Mouse (Mus musculus): ENCODE results near the gene Smarcd2. TPM values are rescaled to one million over a fixed set of nuclear protein-coding genes. Genes with fewer than 3 reads are reported as not detected.
"Not testable (repeated sequence)": the region's sequence is repeated elsewhere in the genome, so short reads cannot be mapped to it uniquely, and the experiment has no call there.

The Smarcd2 gene
- total RNA-seq, 2 experiments from 2014 or later = 20.3 to 22.6 TPM

DNA sequence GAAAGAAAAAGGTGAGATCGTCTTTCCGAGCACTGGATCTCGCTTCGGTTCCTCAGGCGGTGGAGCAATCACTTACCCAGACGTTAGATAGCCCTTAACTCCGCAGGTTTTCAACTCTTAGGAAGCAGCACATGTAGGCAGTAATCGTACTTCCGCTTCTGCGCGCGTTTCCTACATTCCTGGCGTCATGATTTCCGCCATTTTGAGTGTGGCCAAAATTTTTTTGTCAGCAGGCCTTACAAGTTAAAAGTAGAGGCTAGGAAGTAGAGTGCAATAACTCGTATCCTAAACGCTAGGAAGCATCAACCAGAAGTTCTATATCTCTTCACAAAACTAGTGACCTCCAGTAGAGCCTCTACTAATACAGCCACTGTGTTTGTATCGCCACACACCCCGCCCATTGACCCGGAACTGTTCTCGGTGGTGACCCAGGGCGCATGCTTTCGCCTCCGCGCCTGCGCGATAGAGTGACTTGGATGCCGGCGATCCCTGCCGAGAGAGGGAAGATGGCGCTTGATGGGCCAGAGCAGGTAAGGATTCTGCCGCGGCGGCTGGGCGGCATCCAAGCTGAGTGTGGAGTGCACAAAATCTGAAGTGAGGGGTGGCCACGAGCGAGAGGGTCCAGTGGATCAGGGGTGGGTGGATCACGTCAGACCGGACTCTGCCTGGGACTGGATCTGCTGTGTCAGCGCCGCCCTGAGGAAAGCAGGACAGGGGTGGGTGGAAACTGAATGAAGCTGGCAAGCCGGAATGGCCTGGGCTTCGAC, 16.9 kb downstream of the Smarcd2 start, which contains the start of the genes Ftsj3 and Psmc5:
Gene Ftsj3 (minus strand): TSS at position 395 of the 767 bp plus-strand sequence.
Gene Psmc5 (plus strand): TSS at position 470 of the 767 bp plus-strand sequence.
- intact Hi-C loops (cut with DNase I; ENCODE audit: low total_unique reads) = no loop called here
- DNase-seq = peak; percentile 98

DNA sequence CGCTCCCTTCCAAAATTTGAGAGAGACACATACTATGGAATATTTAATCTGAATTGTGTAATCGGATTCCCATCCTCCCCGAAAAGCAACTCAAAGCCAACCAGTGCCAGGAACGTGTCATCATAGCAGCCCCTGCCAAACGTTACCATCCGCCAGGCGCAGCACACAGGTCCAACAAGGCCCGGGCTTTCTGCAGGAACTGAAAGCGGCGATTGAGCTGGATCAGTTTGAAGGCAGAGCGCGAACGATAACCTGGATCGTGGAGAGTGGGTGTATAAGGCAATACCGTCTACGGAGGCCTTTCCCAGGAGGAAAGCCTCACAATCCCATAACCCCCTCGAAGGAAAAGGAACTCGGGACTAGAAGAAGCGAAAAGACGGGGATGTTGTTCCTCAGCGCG, 17.6 kb downstream of the Smarcd2 start:
- no peak for DNase-seq
- intact Hi-C loops (cut with DNase I; ENCODE audit: low total_unique reads) = no loop called here

DNA sequence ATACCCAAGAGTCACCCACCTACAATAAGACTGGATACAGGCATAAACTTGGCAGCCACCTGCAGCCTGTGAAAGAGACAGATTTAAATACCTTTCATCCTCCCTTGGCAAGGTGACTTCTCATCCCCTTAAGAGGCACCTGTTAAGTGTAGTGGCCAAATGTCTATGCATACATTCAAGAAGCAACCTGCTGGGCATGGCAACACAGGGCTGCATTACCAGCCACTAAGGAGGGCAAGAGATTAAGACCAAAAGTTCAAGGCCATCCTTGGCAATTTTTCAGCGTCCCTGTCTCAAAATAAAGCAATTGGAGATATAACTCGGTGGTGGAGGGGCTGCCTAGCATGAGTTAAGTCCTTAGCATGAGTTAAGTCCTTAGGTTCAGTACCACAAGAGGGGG, 18.0 kb downstream of the Smarcd2 start:
- DNase-seq = no peak
- intact Hi-C loops (cut with DNase I; ENCODE audit: low total_unique reads) = loop anchor here (5.0 kb wide), 1 partner anchor 37 kb away; the partner anchor contains the start of genes Ccdc47 and Ddx42

DNA sequence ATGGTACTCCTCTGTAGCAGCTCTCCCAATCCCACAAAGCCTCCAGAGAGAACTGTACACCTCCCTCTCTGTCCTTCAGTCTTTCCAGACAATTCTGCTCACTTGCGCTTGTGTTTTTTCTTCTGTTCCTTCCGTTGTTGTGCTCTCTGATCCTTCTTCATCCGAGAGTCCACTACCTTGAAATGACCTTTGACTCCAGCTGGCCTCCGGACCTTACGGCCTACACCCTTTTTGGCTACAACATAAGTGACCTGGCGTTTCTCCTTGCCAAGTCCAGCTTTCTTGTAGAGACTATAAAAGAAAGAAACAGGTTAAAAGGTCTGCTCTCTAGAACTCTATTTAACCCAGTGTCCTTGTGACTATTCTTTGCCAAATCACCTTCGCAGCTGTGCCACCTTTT, 23.4 kb downstream of the Smarcd2 start:
- intact Hi-C loops (cut with DNase I; ENCODE audit: low total_unique reads) = no loop called here
- DNase-seq = no peak

DNA sequence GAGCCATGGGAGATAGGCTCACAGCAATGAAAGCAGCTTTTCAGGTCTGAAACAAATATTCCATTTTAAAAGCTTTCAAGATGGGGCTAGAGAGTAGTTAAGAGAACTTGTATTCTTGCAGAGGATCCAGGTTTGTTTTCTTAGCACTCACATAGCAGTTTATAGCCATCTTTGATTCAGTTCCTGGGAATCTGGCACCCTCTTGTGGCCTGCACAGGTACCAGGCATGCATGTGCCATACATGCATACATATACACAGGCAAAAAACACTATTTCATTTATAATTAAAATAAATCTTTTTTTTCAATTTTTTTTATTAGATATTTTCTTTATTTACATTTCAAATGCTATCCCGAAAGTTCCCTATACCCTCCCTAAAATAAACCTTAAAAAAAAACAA, 25.9 kb downstream of the Smarcd2 start:
- intact Hi-C loops (cut with DNase I; ENCODE audit: low total_unique reads) = no loop called here
- no peak for DNase-seq

DNA sequence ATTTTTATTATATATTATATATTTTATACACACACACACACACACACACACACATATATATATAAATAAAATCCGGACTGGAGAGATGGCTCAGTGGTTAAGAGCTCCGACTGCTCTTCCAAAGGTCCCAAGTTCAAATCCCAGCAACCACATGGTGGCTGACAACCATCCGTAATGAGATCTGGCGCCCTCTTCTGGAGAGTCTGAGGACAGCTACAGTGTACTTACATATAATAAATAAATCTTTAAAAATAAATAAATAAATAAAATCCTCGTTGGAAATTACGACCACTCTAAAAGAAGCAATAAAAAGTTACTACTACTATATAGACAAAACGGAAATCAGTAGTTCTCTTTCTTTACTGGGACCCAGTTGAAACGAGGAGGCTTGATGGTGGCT, 38.8 kb downstream of the Smarcd2 start:
- intact Hi-C loops (cut with DNase I; ENCODE audit: low total_unique reads); DNase-seq: not testable (repeated sequence)

DNA sequence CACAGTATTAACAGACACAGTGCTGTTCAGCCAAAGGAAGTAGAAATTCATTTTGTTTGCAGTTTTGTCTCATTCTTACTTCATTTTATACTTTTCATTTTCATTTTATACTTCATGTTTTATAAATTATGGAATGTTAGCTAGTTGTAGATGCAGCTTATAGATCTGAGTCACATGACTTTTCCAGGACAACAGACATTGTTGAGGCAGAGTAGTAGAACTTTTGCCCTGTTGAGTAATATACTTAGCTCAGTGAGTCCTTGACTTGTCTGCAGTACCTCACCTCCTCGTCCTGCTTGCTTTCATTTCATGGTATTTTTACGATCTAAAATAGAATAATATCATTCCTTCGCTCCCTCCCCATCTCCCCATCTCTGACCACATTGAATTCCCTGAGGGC, 52.2 kb downstream of the Smarcd2 start:
- no peak for DNase-seq
- intact Hi-C loops (cut with DNase I; ENCODE audit: low total_unique reads) = no loop called here

DNA sequence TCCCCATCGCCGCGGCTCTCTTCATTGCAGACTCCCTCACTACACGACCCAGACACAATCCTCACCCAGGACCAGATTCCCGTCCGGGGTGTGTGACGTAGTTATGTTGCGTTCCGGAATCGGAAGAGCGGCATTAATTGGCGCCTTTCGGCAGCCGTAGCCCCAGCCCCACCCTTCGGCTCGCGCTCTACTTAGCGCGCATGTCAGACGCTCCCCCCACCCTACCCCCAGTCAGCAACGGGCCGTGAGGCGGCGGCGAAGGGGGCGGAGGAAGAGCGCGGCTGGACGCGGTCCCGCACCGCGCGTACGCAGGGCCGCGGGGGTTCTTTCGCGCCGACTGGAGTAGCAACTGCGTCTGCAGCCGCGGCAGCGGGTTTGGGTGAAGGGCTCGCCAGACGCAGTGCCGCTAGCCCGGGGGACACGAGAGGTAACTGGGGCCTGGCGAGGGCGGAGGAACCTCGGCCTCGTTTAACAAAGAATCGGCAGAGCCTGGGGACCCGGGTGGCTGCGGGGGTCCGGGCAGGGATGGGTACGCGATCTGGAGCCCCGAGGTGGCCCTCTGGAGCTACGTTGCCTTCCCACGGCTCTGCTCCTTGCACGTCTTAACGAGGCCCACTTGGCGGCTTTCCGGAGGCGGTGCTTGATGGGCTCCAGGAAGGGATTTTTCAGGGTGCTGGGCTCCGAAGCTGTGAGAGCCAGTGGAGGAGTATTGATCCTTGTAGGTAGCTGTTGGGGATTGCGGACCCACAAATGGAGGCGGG, 55.9 kb downstream of the Smarcd2 start, which contains the start of gene Ddx42:
Gene Ddx42 (plus strand): TSS at position 197 of the 761 bp plus-strand sequence.
- intact Hi-C loops (cut with DNase I; ENCODE audit: low total_unique reads) = loop anchor here (5.0 kb wide), 1 partner anchor 35 kb away; no protein-coding TSS in a partner anchor
- DNase-seq = peak; percentile 93

DNA sequence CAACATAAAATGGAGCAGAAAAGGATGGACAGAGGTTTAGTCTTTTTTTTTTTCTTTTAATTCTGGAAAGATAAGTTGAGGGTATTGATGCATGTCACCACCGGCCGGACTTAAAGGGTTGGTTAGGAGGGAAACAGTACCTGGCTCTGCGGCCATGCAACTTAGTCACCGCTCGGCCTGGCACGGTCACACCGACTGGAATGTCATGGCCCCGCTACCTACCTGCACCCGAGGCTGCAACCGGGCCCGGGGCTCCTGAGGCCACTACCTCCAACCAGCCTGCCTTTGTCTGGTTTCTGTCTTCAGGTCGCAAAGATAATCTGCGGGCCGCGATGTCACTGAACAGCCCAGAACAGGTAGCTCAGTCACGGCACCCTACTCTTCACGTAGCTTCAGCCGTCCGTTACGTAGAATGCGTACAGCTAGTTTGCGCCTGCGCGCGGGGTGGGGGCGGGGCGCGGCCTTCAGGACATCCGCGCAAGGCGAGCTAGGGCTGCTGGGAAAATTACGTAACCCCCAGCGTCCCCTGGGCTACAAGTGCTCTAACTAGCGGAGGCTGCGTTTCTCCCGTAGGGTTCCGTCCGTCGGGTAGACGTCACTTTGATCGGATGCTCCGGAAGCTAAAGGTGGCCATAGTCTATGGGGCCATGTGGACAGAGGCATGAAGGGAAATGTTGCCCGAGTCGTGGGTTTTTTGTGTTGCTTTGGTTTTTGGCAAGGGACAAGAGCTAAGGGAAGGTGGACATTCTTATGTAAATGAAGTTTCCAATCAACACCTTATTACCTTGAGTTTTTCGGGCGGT, 56.6 kb downstream of the Smarcd2 start, which contains the start of gene Ccdc47:
Gene Ccdc47 (minus strand): TSS at position 418 of the 803 bp plus-strand sequence.
- intact Hi-C loops (cut with DNase I; ENCODE audit: low total_unique reads) = loop anchor here (5.0 kb wide), 1 partner anchor 36 kb away; no protein-coding TSS in a partner anchor
- peak; percentile 96 for DNase-seq

DNA sequence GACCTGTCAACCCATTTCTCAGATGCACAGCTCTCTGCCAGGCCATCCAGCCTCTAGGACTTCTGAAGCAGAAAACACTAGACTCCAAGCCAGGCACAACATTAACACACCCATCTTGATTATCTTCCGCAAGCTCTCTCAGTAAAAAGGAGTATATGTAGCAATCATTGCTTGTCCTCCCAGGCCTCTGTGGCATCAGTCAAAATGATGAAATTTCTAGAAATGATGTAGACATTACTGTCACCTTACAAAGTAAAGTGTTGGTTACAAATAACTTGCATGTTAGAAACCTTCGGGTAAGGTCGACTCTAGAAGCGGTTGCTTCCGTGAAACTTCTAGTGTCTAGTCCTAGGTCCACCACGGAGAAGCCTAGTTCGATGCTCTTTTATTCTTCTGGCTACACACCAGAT, 57.3 kb downstream of the Smarcd2 start:
- DNase-seq = no peak
- intact Hi-C loops (cut with DNase I; ENCODE audit: low total_unique reads) = loop anchor here (5.0 kb wide), 1 partner anchor 37 kb away; no protein-coding TSS in a partner anchor

DNA sequence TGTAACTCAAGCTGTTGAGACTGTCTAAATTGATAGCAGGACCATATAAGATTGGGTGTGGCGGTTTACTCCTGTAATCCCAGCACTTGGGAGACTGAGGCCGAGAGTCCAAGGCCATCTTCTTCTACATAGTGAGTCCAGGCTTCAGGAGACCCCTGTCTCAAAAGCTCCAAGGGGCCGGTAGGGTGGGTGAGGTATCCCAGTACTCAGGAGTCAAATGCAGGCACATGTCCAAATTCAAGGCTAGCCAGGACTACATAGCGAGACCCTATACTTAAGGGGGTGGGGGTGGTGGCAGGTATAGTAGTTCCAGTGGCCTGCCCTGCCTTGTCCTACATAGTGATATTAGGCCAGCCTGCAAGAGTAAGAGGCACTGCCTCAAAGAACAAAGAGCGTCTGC, 57.9 kb downstream of the Smarcd2 start:
- intact Hi-C loops (cut with DNase I; ENCODE audit: low total_unique reads) = loop anchor here (5.0 kb wide), 1 partner anchor 37 kb away; no protein-coding TSS in a partner anchor
- no peak for DNase-seq

Other genes with a start within 250 kb of the Smarcd2 start
- gene Dcaf7, start 236.1 kb downstream of the Smarcd2 start, total RNA-seq (2021) = 10 to 100 TPM; 31.4 to 34.0 TPM
- 10 to 100 TPM; 38.8 to 42.5 TPM for gene Taco1, start 206.9 kb downstream of the Smarcd2 start, total RNA-seq (2021)
- 10 to 100 TPM; 22.1 to 22.7 TPM for gene Map3k3, start 188.4 kb downstream of the Smarcd2 start, total RNA-seq (2021)
- gene Gm10840, start 112.1 kb downstream of the Smarcd2 start, total RNA-seq (2021) = not detected
- gene Limd2, start 112.1 kb downstream of the Smarcd2 start, total RNA-seq (2021) = 1 to 10 TPM; 5.9 to 8.6 TPM
- gene Strada, start 70.8 kb downstream of the Smarcd2 start, total RNA-seq (2021) = 10 to 100 TPM; 13.0 to 15.3 TPM
- gene Ccdc47, start 56.6 kb downstream of the Smarcd2 start, total RNA-seq (2021) = 10 to 100 TPM; 62.1 to 69.8 TPM
- 10 to 100 TPM; 22.5 to 24.8 TPM for gene Ddx42, start 56.0 kb downstream of the Smarcd2 start, total RNA-seq (2021)
- 10 to 100 TPM; 22.0 to 25.0 TPM for gene Ftsj3, start 16.9 kb downstream of the Smarcd2 start, total RNA-seq (2021)
- 100 to 1,000 TPM; 133 to 137 TPM for gene Psmc5, start 16.8 kb downstream of the Smarcd2 start, total RNA-seq (2021)
- gene Tcam1, start 3.7 kb upstream of the Smarcd2 start, total RNA-seq (2021) = under 1 TPM; 0.07 to 0.12 TPM
- not detected for gene Gh, start 28.9 kb upstream of the Smarcd2 start, total RNA-seq (2021)
- gene Cd79b, start 41.8 kb upstream of the Smarcd2 start, total RNA-seq (2021) = 1 to 10 TPM; 1.0 to 1.1 TPM
- gene Scn4a, start 80.3 kb upstream of the Smarcd2 start, total RNA-seq (2021) = 100 to 1,000 TPM; 178 to 181 TPM
- 10 to 100 TPM; 11.8 to 13.1 TPM for gene Prr29, start 92.5 kb upstream of the Smarcd2 start, total RNA-seq (2021)
- gene Icam2, start 115.1 kb upstream of the Smarcd2 start, total RNA-seq (2021) = 10 to 100 TPM; 11.7 to 12.2 TPM
- gene Ern1, start 214.9 kb upstream of the Smarcd2 start, total RNA-seq (2021) = 1 to 10 TPM; 4.9 to 5.9 TPM

Measured in gastrocnemius, postnatal 14 days (tissue).